Mouse (Mus musculus): Measurements from ENCODE around the gene Mfap1a. TPM values are rescaled to one million over a fixed set of nuclear protein-coding genes. Genes with fewer than 3 reads are reported as not detected.

Gene Mfap1a
- polyA plus RNA-seq, 1 experiment from 2014 or later, result 33.9 TPM

- Histone ChIP-seq H3K9me3 (ENCODE audit: control insufficient read depth, low read length) (no peaks in the 10 kb centered on the region), H3K9ac (ENCODE audit: low read length) (peak overlapping the region; percentile 10; the same call in 1 of the 2 replicates), H3K36me3 (ENCODE audit: control insufficient read depth, insufficient read depth, low read length) (peaks cover 2% of the 10 kb centered on the region; the same call in 1 of the 2 replicates), H3K4me1 (ENCODE audit: control insufficient read depth, insufficient read depth, low read length) (peaks cover 9% of the 10 kb centered on the region), H3K27me3 (ENCODE audit: control insufficient read depth, insufficient read depth, low read length) (peaks cover 18% of the 10 kb centered on the region), H3K27ac (ENCODE audit: low read depth, low read length) (no peak overlapping the region), H3K4me2 (ENCODE audit: low read depth) (peak overlapping the region; percentile 57), H3K4me3 (ENCODE audit: low read depth, low read length) (peak overlapping the region; percentile 33)
- DNase-seq (ENCODE audit: low spot score), result peak; percentile 46
- ATAC-seq (ENCODE audit: insufficient read depth, low FRiP score, low TSS enrichment), result no peak
- WGBS, result 1% methylated on average over 27 of the region's 30 CpGs
Measured at GRCm38 (mm10) chr2:121442259-121443067, 64.0 kb downstream of the Mfap1a start.

Small RNAs within 50 kb of the gene (microRNA-seq; reads per million reads assigned to microRNA genes)
- gene Gm22953, result not detected

Other genes starting within 250 kb of the Mfap1a start
- 143 and 151 TPM in 2 replicates for gene Trp53bp1, start 235.3 kb downstream of the Mfap1a start, polyA plus RNA-seq (2014; fragmentation: Nextera tagmentation; extraction: Ambion mirVana)
- gene Map1a, start 217.1 kb downstream of the Mfap1a start, polyA plus RNA-seq (2014; fragmentation: Nextera tagmentation; extraction: Ambion mirVana), result 17.5 and 19.2 TPM in 2 replicates
- 10.8 and 11.4 TPM in 2 replicates for gene Ppip5k1, start 151.3 kb downstream of the Mfap1a start, polyA plus RNA-seq (2014; fragmentation: Nextera tagmentation; extraction: Ambion mirVana)
- gene Ckmt1, start 149.0 kb downstream of the Mfap1a start, polyA plus RNA-seq (2014; fragmentation: Nextera tagmentation; extraction: Ambion mirVana), result 8.2 and 9.8 TPM in 2 replicates
- gene Strc, start 119.5 kb downstream of the Mfap1a start, polyA plus RNA-seq (2014; fragmentation: Nextera tagmentation; extraction: Ambion mirVana), result not detected in 2 replicates
- gene Pdia3, start 92.9 kb downstream of the Mfap1a start, polyA plus RNA-seq (2014; fragmentation: Nextera tagmentation; extraction: Ambion mirVana), result 527 and 585 TPM in 2 replicates
- 1.7 and 4.0 TPM in 2 replicates for gene Catsper2, start 92.9 kb downstream of the Mfap1a start, polyA plus RNA-seq (2014; fragmentation: Nextera tagmentation; extraction: Ambion mirVana)
- 2.7 and 3.1 TPM in 2 replicates for gene Ell3, start 62.4 kb downstream of the Mfap1a start, polyA plus RNA-seq (2014; fragmentation: Nextera tagmentation; extraction: Ambion mirVana)
- 453 and 468 TPM in 2 replicates for gene Serf2, start 57.5 kb downstream of the Mfap1a start, polyA plus RNA-seq (2014; fragmentation: Nextera tagmentation; extraction: Ambion mirVana)
- gene Hypk, start 53.4 kb downstream of the Mfap1a start, polyA plus RNA-seq (2014; fragmentation: Nextera tagmentation; extraction: Ambion mirVana), result 105 and 116 TPM in 2 replicates
- gene Serinc4, start 49.9 kb downstream of the Mfap1a start, polyA plus RNA-seq (2014; fragmentation: Nextera tagmentation; extraction: Ambion mirVana), result 0.23 and 0.72 TPM in 2 replicates
- gene Mfap1b, start 32.6 kb downstream of the Mfap1a start, polyA plus RNA-seq (2014; fragmentation: Nextera tagmentation; extraction: Ambion mirVana), result 71.8 and 73.2 TPM in 2 replicates
- 10.5 and 10.6 TPM in 2 replicates for gene Wdr76, start 58 bp upstream of the Mfap1a start, polyA plus RNA-seq (2014; fragmentation: Nextera tagmentation; extraction: Ambion mirVana)